ENCODE assay signal across 19 mouse cellular contexts in genomic region chr19:60178771-60179563, GRCm38 (mm10). TPM values are rescaled to one million over a fixed set of nuclear protein-coding genes. Genes with fewer than 3 reads are reported as not detected.
A peak's percentile ranks its signal among the peaks of the same experiment; 100 is the strongest.
DNase-seq lines count a peak whose midpoint lies in the region; ATAC-seq and TF ChIP-seq lines count a peak whose summit lies in the region.
"Had no signal": no experiment of that assay in that cellular context is flagged by ENCODE, and none has a peak within 500 bp of the region (broad histone marks: within the 10 kb centered on the region; RNA-seq: fewer than 3 reads in every experiment).

No protein-coding gene starts in this region.

- WGBS in forebrain, embryonic 13.5 days: 88% methylated on average over 8 of the region's 8 CpGs

- H3K36me3 ChIP-seq in MEL (ENCODE audit: control insufficient read depth in 1 of 2, insufficient read depth in 2 of 2, low read length in 2 of 2): peaks cover 0 to 4% of the 10 kb centered on the region in 2 experiments; a peak in 2 of 4 replicates
- no peaks in the 10 kb centered on the region for H3K36me3 ChIP-seq in forebrain, embryonic 13.5 days (ENCODE audit: poor library complexity, severe bottlenecking)
- H3K36me3 ChIP-seq: neural tube, embryonic 12.5 days had no signal

- no peak for TF ChIP-seq POLR2A in MEL (IDR thresholded peaks at IDR 0.05; ENCODE audit: control insufficient read depth in 1 of 2, insufficient read depth in 1 of 2, low read depth in 1 of 2, low read length in 2 of 2, poor library complexity in 1 of 2)

- no peak for ATAC-seq in forebrain, embryonic 13.5 days
- ATAC-seq: activated CD4-positive, CD25-positive, alpha-beta regulatory T cell, adult 4 months; CD4-positive, CD25-positive, alpha-beta regulatory T cell, adult 4 months had no signal

- no peak overlapping the region for H3K27ac ChIP-seq in MEL (ENCODE audit: control insufficient read depth, low read depth, low read length)
- no peak overlapping the region for H3K27ac ChIP-seq in forebrain, embryonic 13.5 days
- H3K27ac ChIP-seq: limb, embryonic 12.5 days; liver, embryonic 14.5 days; neural tube, embryonic 12.5 days had no signal

- H3K4me1 ChIP-seq in MEL (ENCODE audit: control insufficient read depth in 1 of 2, insufficient read depth in 2 of 2, low read length in 2 of 2): peaks cover 0 to 2% of the 10 kb centered on the region in 2 experiments; a peak in 3 of 4 replicates
- peaks cover 2% of the 10 kb centered on the region; the same call in 1 of the 2 replicates for H3K4me1 ChIP-seq in forebrain, embryonic 13.5 days
- H3K4me1 ChIP-seq: heart, embryonic 12.5 days; limb, embryonic 12.5 days; neural tube, embryonic 12.5 days had no signal

- TF ChIP-seq RAD21 in MEL (IDR thresholded peaks at IDR 0.05; ENCODE audit: low read depth, low read length): no peak

- H3K79me2 ChIP-seq in MEL (ENCODE audit: control insufficient read depth, insufficient read depth, low read length, poor library complexity): no peaks in the 10 kb centered on the region

- no peak for TF ChIP-seq EP300 in MEL (IDR thresholded peaks at IDR 0.05; ENCODE audit: low read depth in 1 of 2, low read length in 2 of 2)

- H3K9ac ChIP-seq in MEL (ENCODE audit: control insufficient read depth, low read depth, low read length, poor library complexity, severe bottlenecking): no peak overlapping the region
- H3K9ac ChIP-seq in forebrain, embryonic 13.5 days: no peak overlapping the region
- H3K9ac ChIP-seq: heart, embryonic 12.5 days; limb, embryonic 12.5 days; liver, embryonic 14.5 days; neural tube, embryonic 12.5 days had no signal

- peak; percentile 5 for DNase-seq in heart, postnatal 4 days
- DNase-seq in heart, adult 18-20 months: no peak
- peak; percentile 7 for DNase-seq in lung, postnatal 10 days
- no peak for DNase-seq in lung, postnatal 36 days
- DNase-seq in MEL (ENCODE audit: low read depth, low spot score) (no peak), ZHBTc4 (ENCODE audit: low read depth, low spot score) (peak; percentile 22)
- no peak for DNase-seq in adrenal gland, postnatal 10 days
- DNase-seq: adrenal gland, postnatal 36 days; gastrocnemius, postnatal 36 days; kidney, adult 9 months; kidney, postnatal 4 days; lung, postnatal 14 days had no signal

- H3K27me3 ChIP-seq in MEL (ENCODE audit: control insufficient read depth in 1 of 2, insufficient read depth in 2 of 2, low read length in 2 of 2): no peaks in the 10 kb centered on the region
- H3K27me3 ChIP-seq in forebrain, embryonic 13.5 days: no peaks in the 10 kb centered on the region
- H3K27me3 ChIP-seq: heart, embryonic 12.5 days; limb, embryonic 12.5 days; neural tube, embryonic 12.5 days had no signal

- H3K4me2 ChIP-seq in forebrain, embryonic 13.5 days: no peak overlapping the region
- H3K4me2 ChIP-seq: heart, embryonic 12.5 days; limb, embryonic 12.5 days; neural tube, embryonic 12.5 days had no signal

- no peak overlapping the region for H3K4me3 ChIP-seq in MEL (ENCODE audit: control insufficient read depth in 1 of 2, insufficient read depth in 1 of 2, low read depth in 2 of 2, low read length in 2 of 2)
- H3K4me3 ChIP-seq in forebrain, embryonic 13.5 days: no peak overlapping the region
- H3K4me3 ChIP-seq: heart, embryonic 12.5 days; limb, embryonic 12.5 days; neural tube, embryonic 12.5 days had no signal

- no peak for TF ChIP-seq CTCF in MEL (IDR thresholded peaks at IDR 0.05 in 2 of 3, conservative IDR thresholded peaks at IDR 0.05 in 1 of 3; ENCODE audit: control insufficient read depth in 1 of 3, insufficient read depth in 1 of 3, low read depth in 2 of 3, low read length in 3 of 3, poor library complexity in 1 of 3, severe bottlenecking in 1 of 3)

- H3K9me3 ChIP-seq in MEL (replicated peaks; ENCODE audit: insufficient read depth, low read length): no peaks in the 10 kb centered on the region
- no peaks in the 10 kb centered on the region for H3K9me3 ChIP-seq in forebrain, embryonic 13.5 days (replicated peaks)
- H3K9me3 ChIP-seq: heart, embryonic 12.5 days; limb, embryonic 12.5 days; neural tube, embryonic 12.5 days had no signal

TF ChIP-seq in MEL, 35 proteins besides CTCF, POLR2A, EP300 and RAD21:
- 0 out of 2 replicates have a peak, but pooled peaks have one; percentile 12 for TF ChIP-seq NELFE (IDR thresholded peaks at IDR 0.05; ENCODE audit: low read depth, low read length)
- TF ChIP-seq MYC (IDR thresholded peaks at IDR 0.05; ENCODE audit: low read depth, low read length): no peak

RNA-seq across cellular contexts. Expression of gene Fam204a, which starts 47.5 kb away (rescaled TPM):
- total RNA-seq in heart, postnatal 4 days (2021): 10 to 100 TPM; 34.2 to 37.4 TPM
- total RNA-seq in heart, adult 18-20 months (2021): 10 to 100 TPM; 21.7 to 23.0 TPM
- total RNA-seq in MEL (2012; rRNA removed): 46.1 and 51.2 TPM in 2 replicates
- polyA plus RNA-seq in MEL (2012; ENCODE audit: insufficient read depth in 1 of 2, insufficient read length in 2 of 2, low read depth in 1 of 2, low replicate concordance in 2 of 2, missing spikeins in 1 of 2): 10 to 100 TPM in 1 of 2 experiments, not detected in 1; 54.0 TPM
- 10 to 100 TPM; 31.3 to 40.2 TPM for total RNA-seq in adrenal gland, postnatal 10 days (2021)
- polyA plus RNA-seq in forebrain, embryonic 13.5 days (2015; fragmentation: Nextera tagmentation; extraction: Ambion mirVana): 62.9 and 67.2 TPM in 2 replicates

Comparison
In these comparisons a context has a peak if more than half of its experiments do, and no peak if none do; other contexts are left out.
1. DNase-seq: peak in heart, postnatal 4 days (single experiment), lung, postnatal 10 days (single experiment) and ZHBTc4 (single experiment); none in heart, adult 18-20 months (0 of 2), lung, postnatal 36 days (single experiment), MEL (single experiment) and adrenal gland, postnatal 10 days (single experiment).